Mouse (Mus musculus): ENCODE data around the gene Osbpl9.
A peak's percentile ranks its signal among the peaks of the same experiment; 100 is the strongest.

The Osbpl9 gene

DNA sequence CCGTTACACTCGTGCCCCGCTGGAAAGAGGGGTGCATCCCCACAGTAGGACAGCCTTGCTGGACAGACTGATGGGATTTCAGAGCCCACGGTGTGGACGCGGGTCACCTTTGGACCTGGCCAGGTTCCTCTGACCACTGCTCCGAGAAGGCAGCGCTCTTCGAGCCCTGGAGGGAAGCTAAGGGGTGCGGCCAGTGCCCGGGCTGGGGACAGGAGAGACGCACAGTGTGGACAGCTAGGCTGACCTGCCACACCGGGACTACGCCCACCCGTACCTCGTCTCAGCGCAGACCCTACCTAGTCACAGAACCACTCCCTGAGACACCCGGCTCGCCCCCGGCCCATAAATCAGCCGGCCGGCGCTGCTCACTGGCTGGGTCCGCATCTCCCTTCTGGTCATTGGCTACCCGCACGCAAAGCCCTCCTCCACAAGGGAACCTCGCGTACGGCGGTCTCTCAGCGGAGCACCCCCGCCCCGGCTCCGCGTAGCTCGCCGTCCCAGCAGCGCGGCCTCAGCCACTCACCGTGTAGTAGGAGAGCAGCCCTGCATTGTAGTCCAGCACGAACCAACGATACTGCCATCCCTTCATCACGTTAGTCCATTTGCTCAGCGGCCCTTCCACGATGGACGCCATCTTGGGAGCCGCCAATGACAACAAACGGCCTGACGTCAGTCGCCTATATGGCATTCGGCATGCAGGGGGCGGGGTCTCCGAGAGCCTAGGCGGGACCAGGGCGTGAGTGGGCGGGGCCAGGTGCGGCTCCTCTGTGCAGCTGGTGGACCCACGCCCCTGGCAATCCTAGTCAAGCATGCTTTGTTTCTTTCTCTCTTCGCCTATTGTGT lies at the start of gene Osbpl9:
Gene Osbpl9 (minus strand): TSS at position 691 of the 843 bp plus-strand sequence.
- DNase-seq (ENCODE audit: low spot score in 2 of 2) = peak; percentile 99

DNA sequence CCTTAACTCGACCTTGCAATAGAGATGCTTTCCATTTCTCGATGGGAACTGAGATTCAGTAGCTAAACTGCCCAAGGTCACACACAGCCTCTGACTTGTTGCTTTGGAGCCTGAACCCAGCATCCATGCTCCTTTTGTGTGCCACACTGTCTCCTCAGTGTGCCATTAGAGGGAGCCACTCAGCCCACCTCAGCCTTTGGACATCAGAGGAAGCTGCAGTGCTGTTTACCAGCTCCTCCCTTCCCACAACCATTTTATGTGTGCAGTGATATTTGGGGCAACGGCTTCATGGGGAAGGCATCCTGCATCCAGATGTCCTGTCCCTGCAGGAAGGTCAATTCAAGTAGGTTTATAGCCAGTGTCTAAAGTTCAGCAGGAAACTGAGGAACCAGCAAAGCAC lies 49.5 kb upstream of the Osbpl9 start:
- DNase-seq (ENCODE audit: low spot score in 2 of 2) = peak; percentile 42 to 70

DNA sequence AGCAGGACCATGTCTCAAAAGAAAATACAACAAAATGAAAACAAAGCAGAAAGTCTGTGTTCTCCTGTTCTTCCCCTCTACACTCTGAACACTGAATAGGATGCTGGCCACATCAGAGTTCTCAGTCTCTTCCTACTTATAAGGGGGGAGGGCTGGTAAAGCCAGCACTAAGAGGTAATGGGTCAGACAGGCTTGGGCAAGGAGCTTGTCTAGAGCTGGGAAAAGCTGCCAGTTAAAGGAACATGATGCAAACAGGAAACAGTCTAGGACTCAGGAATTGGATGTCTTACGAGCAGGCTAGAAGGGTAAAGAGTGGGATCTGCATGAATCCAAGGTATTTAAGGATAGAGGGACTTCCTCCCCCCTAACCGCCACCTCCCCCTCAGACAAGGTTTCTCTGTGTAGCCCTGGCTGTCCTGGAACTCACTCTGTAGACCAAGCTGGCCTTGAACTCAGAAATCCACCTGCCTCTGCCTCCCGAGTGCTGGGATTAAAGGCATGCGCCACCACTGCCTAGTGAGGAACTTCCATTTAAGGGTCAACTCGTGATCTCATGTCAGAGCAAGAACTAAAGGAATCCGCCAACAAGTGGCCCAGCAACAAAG lies 43.0 kb upstream of the Osbpl9 start:
- DNase-seq (ENCODE audit: low spot score in 2 of 2) = no peak

DNA sequence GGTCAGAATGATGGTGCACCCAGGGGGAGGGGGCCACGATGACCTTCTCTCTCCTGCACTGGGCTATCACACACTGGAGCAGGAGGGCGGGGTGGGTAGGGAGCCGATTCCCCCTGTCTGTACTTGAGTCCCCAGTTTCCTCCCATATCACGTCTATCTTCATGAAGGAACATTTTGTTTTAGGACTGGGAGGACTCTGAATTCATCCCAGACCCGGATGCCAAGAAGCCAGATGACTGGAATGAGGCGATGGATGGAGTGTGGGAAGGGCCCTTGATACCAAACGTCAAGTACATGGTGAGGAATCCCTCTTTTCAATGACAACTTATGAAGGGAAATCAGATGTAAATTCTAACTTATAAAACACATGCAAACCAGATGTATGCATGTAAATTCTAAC lies 42.4 kb upstream of the Osbpl9 start:
- no peak for DNase-seq (ENCODE audit: low spot score in 2 of 2)

GRCm38 (mm10) chr4:109241934-109242333 lies 39.9 kb upstream of the Osbpl9 start:
- no peak for DNase-seq (ENCODE audit: low spot score in 2 of 2)

DNA sequence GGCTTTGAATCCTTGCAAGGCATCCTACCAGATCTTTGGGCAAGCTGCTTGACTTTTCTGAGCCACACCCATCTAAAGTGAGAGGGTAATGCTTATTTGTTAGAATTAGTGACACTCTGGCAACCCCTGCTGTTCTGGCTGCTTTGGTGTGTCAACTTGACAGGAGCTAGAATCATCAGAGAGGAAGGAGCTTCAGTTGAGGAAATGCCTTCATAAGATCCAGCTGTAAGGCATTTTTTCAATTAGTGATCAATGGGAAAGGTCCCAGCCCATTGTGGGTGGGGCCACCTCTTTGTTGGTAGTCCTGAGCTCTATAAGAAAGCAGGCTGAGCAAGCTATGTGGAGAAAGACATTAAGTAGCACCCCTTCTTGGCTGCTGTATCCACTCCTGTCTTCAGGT lies 39.1 kb upstream of the Osbpl9 start:
- no peak for DNase-seq (ENCODE audit: low spot score in 2 of 2)

- DNase-seq (ENCODE audit: low spot score in 2 of 2) = no peak
Measured at GRCm38 (mm10) chr4:109238428-109239268, 36.6 kb upstream of the Osbpl9 start.

- no peak for DNase-seq (ENCODE audit: low spot score in 2 of 2)
Measured at GRCm38 (mm10) chr4:109236186-109236879, 34.3 kb upstream of the Osbpl9 start.

GRCm38 (mm10) chr4:109234806-109235350 lies 32.8 kb upstream of the Osbpl9 start:
- DNase-seq (ENCODE audit: low spot score in 2 of 2) = no peak

DNA sequence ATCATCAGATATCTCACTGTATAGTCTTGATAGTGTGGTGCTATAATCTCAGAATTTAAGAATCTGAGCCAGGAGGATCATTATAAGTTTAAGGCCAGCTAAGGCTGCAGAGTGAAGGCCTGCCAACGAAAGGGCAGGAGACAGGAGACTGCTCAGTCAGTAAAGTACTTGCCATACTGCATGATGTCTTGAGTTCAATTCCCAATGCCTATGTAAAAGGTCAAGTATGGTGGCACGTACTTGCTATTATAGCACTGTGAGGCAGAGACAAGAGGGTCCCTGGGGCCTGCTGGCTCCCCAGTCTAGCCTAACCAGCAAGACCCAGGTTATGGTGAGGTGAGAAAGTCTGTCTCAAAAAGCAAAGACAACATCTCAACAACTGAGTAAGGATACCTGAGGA lies 32.1 kb upstream of the Osbpl9 start, which contains the start of gene Calr4:
Gene Calr4 (plus strand): TSS at position 301 of the 400 bp plus-strand sequence.
- DNase-seq (ENCODE audit: low spot score in 2 of 2) = no peak

DNA sequence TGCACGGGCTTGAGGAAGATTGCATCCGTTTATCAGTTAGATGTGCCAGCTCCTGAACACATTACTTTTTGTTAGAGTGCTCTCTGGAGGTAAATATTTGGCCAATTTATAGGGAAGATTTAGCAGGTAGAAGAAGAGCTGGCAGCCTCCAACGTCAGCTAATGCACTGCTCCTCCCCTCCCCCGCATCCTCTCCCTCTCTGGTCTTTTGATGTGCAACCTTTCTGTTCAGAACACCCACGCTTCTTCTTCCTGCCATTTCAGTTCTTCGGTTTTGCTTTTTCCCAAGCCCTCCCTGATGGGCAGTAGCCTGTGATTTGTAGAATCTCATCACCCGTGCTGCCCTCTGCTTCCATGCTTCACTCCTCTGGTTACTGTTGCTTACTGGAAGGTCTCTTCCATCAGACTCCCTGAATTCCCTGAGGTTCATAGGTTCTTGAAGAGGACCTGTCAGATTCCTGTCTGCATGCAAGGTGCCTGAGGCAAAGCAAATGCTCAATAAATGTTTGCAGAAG lies 27.8 kb upstream of the Osbpl9 start:
- DNase-seq (ENCODE audit: low spot score in 2 of 2) = no peak

DNA sequence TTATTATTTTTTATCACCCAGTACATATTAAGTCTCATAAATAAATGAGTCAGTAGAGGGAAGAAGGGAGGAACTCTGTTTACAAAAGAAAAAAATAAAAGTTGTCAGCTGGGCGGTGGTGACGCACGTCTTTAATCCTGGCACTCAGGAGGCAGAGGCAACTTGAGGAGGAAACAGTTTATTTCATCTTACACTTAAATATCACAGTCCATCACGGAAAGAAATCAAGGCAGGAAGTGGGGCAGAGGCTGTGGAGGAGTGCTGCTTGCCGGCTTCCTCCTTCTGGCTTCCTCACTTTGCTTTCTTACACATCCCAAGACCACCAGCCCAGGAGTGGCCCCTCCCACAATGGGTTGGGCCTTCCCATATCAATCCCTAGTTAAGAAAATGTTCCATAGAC lies 24.0 kb upstream of the Osbpl9 start:
- no peak for DNase-seq (ENCODE audit: low spot score in 2 of 2)

- DNase-seq (ENCODE audit: low spot score in 2 of 2) = no peak
Measured at GRCm38 (mm10) chr4:109225606-109226005, 23.5 kb upstream of the Osbpl9 start.

- no peak for DNase-seq (ENCODE audit: low spot score in 2 of 2)
Measured at GRCm38 (mm10) chr4:109224762-109225552, 22.9 kb upstream of the Osbpl9 start.

DNA sequence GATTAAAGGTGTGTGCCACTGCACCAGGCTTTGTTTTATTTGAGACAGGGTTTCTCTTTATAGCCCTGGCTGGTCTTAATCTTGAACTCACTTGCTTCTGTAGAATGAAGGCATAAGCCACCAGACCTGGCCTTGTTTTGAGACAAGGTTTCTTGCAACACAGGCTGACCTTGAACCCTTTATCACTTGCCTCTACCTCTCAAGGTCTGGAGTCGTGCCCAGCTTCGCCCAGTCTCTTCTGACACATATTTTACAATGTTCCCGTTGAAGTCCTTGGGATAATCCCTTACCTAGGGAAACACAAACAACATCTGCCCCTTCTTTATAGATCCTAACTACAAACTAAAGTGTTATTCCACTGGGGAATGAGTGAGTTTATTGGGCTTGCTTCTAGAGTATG lies 19.9 kb upstream of the Osbpl9 start:
- DNase-seq (ENCODE audit: low spot score in 2 of 2) = no peak

- DNase-seq (ENCODE audit: low spot score in 2 of 2) = no peak
Measured at GRCm38 (mm10) chr4:109220441-109220940, 18.4 kb upstream of the Osbpl9 start.

GRCm38 (mm10) chr4:109218008-109218407 lies 15.9 kb upstream of the Osbpl9 start:
- no peak for DNase-seq (ENCODE audit: low spot score in 2 of 2)

DNA sequence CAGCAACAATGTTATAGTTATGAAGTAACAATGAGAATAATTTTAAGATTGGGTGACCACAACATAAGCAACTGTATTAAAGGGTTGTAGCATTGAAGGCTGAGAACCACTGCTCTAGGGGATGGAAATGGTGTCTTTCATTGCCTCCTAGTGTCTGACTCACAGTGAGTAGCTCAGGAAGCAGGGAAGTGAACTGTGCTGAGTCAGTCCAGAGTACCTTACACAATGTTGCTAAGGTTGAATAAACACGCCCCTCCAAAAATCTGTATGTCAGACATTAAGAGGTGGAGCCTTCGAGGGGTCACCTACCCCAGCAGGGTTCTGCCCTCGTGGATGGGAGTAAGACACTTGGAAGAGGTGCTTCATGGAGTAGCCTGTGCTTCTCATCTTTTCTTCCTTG lies 11.9 kb upstream of the Osbpl9 start:
- DNase-seq (ENCODE audit: low spot score in 2 of 2) = no peak

- DNase-seq (ENCODE audit: low spot score in 2 of 2) = no peak
Measured at GRCm38 (mm10) chr4:109210881-109211280, 8.8 kb upstream of the Osbpl9 start.

DNA sequence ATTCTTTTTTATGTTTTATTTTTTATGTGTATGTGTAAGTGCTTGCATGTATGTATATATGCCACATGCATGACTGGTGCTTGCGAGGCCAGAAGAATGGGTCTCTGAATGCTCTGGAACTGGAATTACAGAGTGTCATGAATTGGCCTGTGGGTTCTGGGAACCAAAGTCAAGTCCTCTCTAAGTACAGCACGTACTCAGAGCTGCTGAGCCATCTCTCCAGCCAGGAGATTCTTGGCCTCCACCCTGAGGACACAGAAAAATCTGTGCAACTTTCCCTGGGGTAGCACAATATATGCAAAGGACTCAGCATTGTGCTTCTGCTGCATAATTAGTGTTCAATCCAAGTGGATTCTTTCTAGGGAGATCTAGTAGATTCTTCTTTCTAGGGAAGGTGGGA lies 8.2 kb upstream of the Osbpl9 start:
- DNase-seq (ENCODE audit: low spot score in 2 of 2) = no peak
